Mouse (Mus musculus) midbrain, embryonic 10.5 days (tissue): Measurements from ENCODE around the gene Armh3. TPM values are rescaled to one million over a fixed set of nuclear protein-coding genes. Genes with fewer than 3 reads are reported as not detected.
A peak's percentile ranks its signal among the peaks of the same experiment; 100 is the strongest.

Experiments
- DNase-seq: peaks from one replicate; pipeline ENCODE4 v3.0.0-alpha.2; 2017; ENCODE audit warnings: low spot score
- H3K27ac ChIP-seq: fragments of 300-500 bp; sonication (generic); replicated peaks from 2 replicates; pipeline ENCODE4 v1.5.1; 2016; ENCODE audit warnings: mild to moderate bottlenecking
- H3K27me3 ChIP-seq: fragments of 300-500 bp; sonication (generic); 2 replicates; pipeline ENCODE4 v1.6.1; 2016; ENCODE audit warnings: low read depth, mild to moderate bottlenecking; ENCODE audit not compliant: poor library complexity, severe bottlenecking
- H3K36me3 ChIP-seq: fragments of 300-500 bp; sonication (generic); 2 replicates; pipeline ENCODE4 v1.6.1; 2016; ENCODE audit warnings: mild to moderate bottlenecking, moderate library complexity
- H3K4me1 ChIP-seq: fragments of 300-500 bp; sonication (generic); 2 replicates; pipeline ENCODE4 v1.6.1; 2016
- H3K4me3 ChIP-seq: fragments of 300-500 bp; sonication (generic); 2 replicates; pipeline ENCODE4 v1.5.1; 2016; ENCODE audit warnings: mild to moderate bottlenecking, moderate library complexity
- H3K9me3 ChIP-seq: fragments of 300-500 bp; sonication (generic); replicated peaks from 2 replicates; pipeline ENCODE4 v1.6.1; 2016; ENCODE audit warnings: mild to moderate bottlenecking
- WGBS: fragments of 180-500 bp; shearing (Covaris S2); methylation state at CpG from one replicate; pipeline ENCODE4 v1.1.7; 2016; 5-methylcytosine and 5-hydroxymethylcytosine counted together
- polyA plus RNA-seq: library from polyadenylated mRNA; unstranded; fragments of >200 nt; fragmentation: Nextera tagmentation; extraction: Ambion mirVana; gene quantifications from 2 replicates; pipeline ENCODE4 v1.2.1, GENCODE M21; 2016

Armh3 gene
- 16.7 and 19.8 TPM in 2 replicates for polyA plus RNA-seq

GRCm38 (mm10) chr19:45997785-45998693 is at the start of gene Armh3:
Gene Armh3, minus strand, starts transcription at chr19:45998488.
- H3K36me3 ChIP-seq: peaks cover 22% of the 10 kb centered on the region
- peaks cover 18% of the 10 kb centered on the region for H3K9me3 ChIP-seq
- peak within 1 kb of the TSS; percentile 94 for H3K27ac ChIP-seq
- peak within 1 kb of the TSS; percentile 69 for H3K4me3 ChIP-seq
- H3K4me1 ChIP-seq: peaks cover 14% of the 10 kb centered on the region
- DNase-seq: peak; percentile 94
- 1% methylated on average over 76 of the region's 76 CpGs for WGBS
- H3K27me3 ChIP-seq: peaks cover 9% of the 10 kb centered on the region

- 69% methylated on average over 2 of the region's 2 CpGs for WGBS
- DNase-seq: no peak
- Histone ChIP-seq H3K4me3 (no peak overlapping the region), H3K27ac (no peak overlapping the region), H3K36me3 (no peaks in the 10 kb centered on the region), H3K4me1 (peaks cover 41% of the 10 kb centered on the region), H3K9me3 (no peaks in the 10 kb centered on the region), H3K27me3 (no peaks in the 10 kb centered on the region)
Observed at GRCm38 (mm10) chr19:46047426-46047825, 49.1 kb upstream of the Armh3 start.

GRCm38 (mm10) chr19:46046621-46047025 is 48.3 kb upstream of the Armh3 start:
- WGBS: 6% methylated on average over 10 of the region's 10 CpGs
- peak overlapping the region; percentile 96; the same call in 1 of the 2 replicates for H3K27ac ChIP-seq
- no peak for DNase-seq
- H3K9me3 ChIP-seq: no peaks in the 10 kb centered on the region
- no peak overlapping the region for H3K4me3 ChIP-seq
- no peaks in the 10 kb centered on the region for H3K27me3 ChIP-seq
- H3K36me3 ChIP-seq: no peaks in the 10 kb centered on the region
- peaks cover 49% of the 10 kb centered on the region for H3K4me1 ChIP-seq

GRCm38 (mm10) chr19:46045696-46046311 is 47.5 kb upstream of the Armh3 start:
- Histone ChIP-seq H3K27ac (peak overlapping the region; percentile 96), H3K36me3 (no peaks in the 10 kb centered on the region), H3K27me3 (no peaks in the 10 kb centered on the region), H3K4me3 (peak overlapping the region; percentile 92), H3K4me1 (peaks cover 58% of the 10 kb centered on the region), H3K9me3 (no peaks in the 10 kb centered on the region)
- peak; percentile 56 for DNase-seq
- WGBS: under 1% methylated on average over 7 of the region's 7 CpGs

- no peaks in the 10 kb centered on the region for H3K36me3 ChIP-seq
- WGBS: under 1% methylated on average over 79 of the region's 84 CpGs
- peaks cover 64% of the 10 kb centered on the region for H3K4me1 ChIP-seq
- no peaks in the 10 kb centered on the region for H3K27me3 ChIP-seq
- H3K27ac ChIP-seq: peak within 1 kb of the TSS; percentile 96
- peak within 1 kb of the TSS; percentile 92 for H3K4me3 ChIP-seq
- DNase-seq: peak; percentile 91
- no peaks in the 10 kb centered on the region for H3K9me3 ChIP-seq
Observed at GRCm38 (mm10) chr19:46044993-46045695, 46.9 kb upstream of the Armh3 start, which contains the start of gene Ldb1. Gene Ldb1, minus strand, starts transcription at chr19:46045214.

- no peaks in the 10 kb centered on the region for H3K36me3 ChIP-seq
- WGBS: 1% methylated on average over 34 of the region's 34 CpGs
- H3K4me1 ChIP-seq: peaks cover 71% of the 10 kb centered on the region
- H3K9me3 ChIP-seq: no peaks in the 10 kb centered on the region
- peak within 1 kb of the TSS; percentile 96 for H3K27ac ChIP-seq
- peak; percentile 36 for DNase-seq
- no peaks in the 10 kb centered on the region for H3K27me3 ChIP-seq
- peak within 1 kb of the TSS; percentile 92 for H3K4me3 ChIP-seq
Observed at GRCm38 (mm10) chr19:46044271-46044992, 46.1 kb upstream of the Armh3 start, which contains the start of gene Pprc1. Gene Pprc1, plus strand, starts transcription at chr19:46044886.

- Histone ChIP-seq H3K27ac (peak overlapping the region; percentile 96), H3K4me3 (peak overlapping the region; percentile 92), H3K27me3 (no peaks in the 10 kb centered on the region), H3K9me3 (no peaks in the 10 kb centered on the region), H3K4me1 (peaks cover 76% of the 10 kb centered on the region), H3K36me3 (no peaks in the 10 kb centered on the region)
- 74% methylated on average over 7 of the region's 7 CpGs for WGBS
- no peak for DNase-seq
Observed at GRCm38 (mm10) chr19:46043380-46043779, 45.1 kb upstream of the Armh3 start.

GRCm38 (mm10) chr19:46042476-46043011 is 44.3 kb upstream of the Armh3 start:
- Histone ChIP-seq H3K27ac (peak overlapping the region; percentile 96), H3K27me3 (no peaks in the 10 kb centered on the region), H3K36me3 (no peaks in the 10 kb centered on the region), H3K4me1 (peaks cover 84% of the 10 kb centered on the region), H3K4me3 (peak overlapping the region; percentile 92), H3K9me3 (no peaks in the 10 kb centered on the region)
- 10% methylated on average over 6 of the region's 6 CpGs for WGBS
- DNase-seq: peak; percentile 74

GRCm38 (mm10) chr19:46041933-46042475 is 43.7 kb upstream of the Armh3 start:
- Histone ChIP-seq H3K9me3 (no peaks in the 10 kb centered on the region), H3K4me1 (peaks cover 88% of the 10 kb centered on the region), H3K36me3 (peaks cover 2% of the 10 kb centered on the region), H3K27me3 (no peaks in the 10 kb centered on the region), H3K27ac (peak overlapping the region; percentile 96), H3K4me3 (peak overlapping the region; percentile 92)
- WGBS: under 1% methylated on average over 13 of the region's 14 CpGs
- peak; percentile 80 for DNase-seq

- no peak for DNase-seq
- H3K4me3 ChIP-seq: peak overlapping the region; percentile 92
- no peaks in the 10 kb centered on the region for H3K9me3 ChIP-seq
- H3K27ac ChIP-seq: peak overlapping the region; percentile 96
- H3K4me1 ChIP-seq: peaks cover 88% of the 10 kb centered on the region
- 24% methylated on average over 7 of the region's 7 CpGs for WGBS
- H3K36me3 ChIP-seq: peaks cover 8% of the 10 kb centered on the region
- no peaks in the 10 kb centered on the region for H3K27me3 ChIP-seq
Observed at GRCm38 (mm10) chr19:46041299-46041932, 43.1 kb upstream of the Armh3 start.
